7 mouse cellular contexts compared by ENCODE assay signal in the genomic region with DNA sequence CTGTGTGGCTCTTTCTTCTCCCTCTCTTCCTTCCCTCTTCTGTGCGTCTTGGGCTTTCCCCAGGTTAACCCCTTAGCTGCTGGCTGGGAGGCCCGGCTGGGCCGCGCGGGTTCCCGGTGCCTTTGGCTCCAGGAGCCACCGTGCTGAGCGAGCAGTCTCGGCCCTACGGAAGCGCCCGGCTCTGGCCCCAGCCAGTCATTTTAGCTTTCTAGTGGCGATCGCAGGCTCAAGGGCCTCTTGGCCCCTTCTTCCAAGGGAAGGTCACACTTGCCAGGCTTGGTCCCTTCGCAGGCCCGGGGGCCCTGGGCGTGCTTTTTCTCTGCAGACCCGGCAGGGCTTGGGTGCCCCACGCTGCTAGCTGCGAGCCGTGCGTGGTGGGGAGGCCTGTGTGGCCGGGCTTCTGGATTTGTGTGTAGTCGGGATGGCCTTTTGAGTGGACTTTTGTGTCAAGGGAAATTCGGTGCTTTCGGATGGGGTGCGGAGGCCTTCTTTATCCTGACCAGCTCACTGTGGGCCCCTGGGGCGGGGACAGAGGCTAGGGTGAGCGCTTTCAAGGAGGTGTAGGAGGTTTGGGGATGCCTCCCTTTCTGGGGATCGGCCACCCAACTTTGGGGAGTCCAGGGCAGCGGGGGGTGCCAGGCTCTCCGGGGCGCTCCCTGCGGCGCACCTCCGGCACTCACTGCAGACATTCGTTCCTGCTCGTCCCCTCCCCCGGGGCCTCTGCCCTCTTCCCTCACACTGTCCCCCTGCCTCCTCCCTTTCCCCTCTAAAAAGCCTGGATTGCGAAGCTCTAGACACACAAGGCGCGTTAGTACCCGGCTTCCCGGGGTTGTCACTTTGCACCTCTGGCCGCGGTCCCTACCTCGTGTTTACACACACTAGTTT. TPM values are rescaled to one million over a fixed set of nuclear protein-coding genes. Genes with fewer than 3 reads are reported as not detected.
DNase-seq lines count a peak whose midpoint lies in the region; ATAC-seq and TF ChIP-seq lines count a peak whose summit lies in the region.

No protein-coding gene starts in this region.

- peak overlapping the region; percentile 55 for H3K4me2 ChIP-seq in hindbrain, embryonic 15.5 days
- H3K4me2 ChIP-seq in limb, embryonic 11.5 days (ENCODE audit: low read depth, severe bottlenecking) = peak overlapping the region; percentile 94
- H3K4me2 ChIP-seq in midbrain, embryonic 11.5 days = peak overlapping the region; percentile 75

- no peaks in the 10 kb centered on the region for H3K36me3 ChIP-seq in G1E (replicated peaks)
- no peaks in the 10 kb centered on the region for H3K36me3 ChIP-seq in hindbrain, embryonic 15.5 days
- no peaks in the 10 kb centered on the region for H3K36me3 ChIP-seq in limb, embryonic 11.5 days (ENCODE audit: control insufficient read depth, insufficient read depth, low read length)
- no peaks in the 10 kb centered on the region for H3K36me3 ChIP-seq in midbrain, embryonic 11.5 days (ENCODE audit: control insufficient read depth, insufficient read depth, low read length)
- no peaks in the 10 kb centered on the region for H3K36me3 ChIP-seq in splenic B cell, adult 2 months (ENCODE audit: control insufficient read depth, insufficient read depth, low read length, poor library complexity, severe bottlenecking)

- ATAC-seq in G1E (ENCODE audit: extremely low read depth, insufficient number of reproducible peaks, low FRiP score, poor library complexity, severe bottlenecking) = no peak
- peak; percentile 49 for ATAC-seq in hindbrain, embryonic 15.5 days (ENCODE audit: low FRiP score, low read depth)
- peak; percentile 47; the same call in 1 of the 2 replicates for ATAC-seq in limb, embryonic 11.5 days (ENCODE audit: insufficient number of reproducible peaks, low FRiP score, low TSS enrichment, low read depth)
- ATAC-seq in midbrain, embryonic 11.5 days (ENCODE audit: low FRiP score) = peak; percentile 55

- no peak for TF ChIP-seq CTCF in G1E (IDR thresholded peaks at IDR 0.05; ENCODE audit: low read depth, low read length)
- no peak for TF ChIP-seq CTCF in bone marrow, adult 2 months (IDR thresholded peaks at IDR 0.05; ENCODE audit: control insufficient read depth, insufficient read depth, low read length)

- no peak for TF ChIP-seq POLR2A in bone marrow, adult 2 months (IDR thresholded peaks at IDR 0.05; ENCODE audit: borderline replicate concordance, control insufficient read depth, low read depth, low read length)

- WGBS in bone marrow, adult 2 months = 1% methylated on average over 47 of the region's 47 CpGs
- under 1% methylated on average over 46 of the region's 47 CpGs for WGBS in hindbrain, embryonic 15.5 days
- under 1% methylated on average over 47 of the region's 47 CpGs for WGBS in limb, embryonic 11.5 days
- under 1% methylated on average over 47 of the region's 47 CpGs for WGBS in midbrain, embryonic 11.5 days

- H3K4me3 ChIP-seq in G1E (ENCODE audit: low read depth, low read length) = peak overlapping the region; percentile 64; the same call in 1 of the 2 replicates
- H3K4me3 ChIP-seq in bone marrow, adult 2 months (replicated peaks; ENCODE audit: control insufficient read depth, low read depth, low read length) = peak overlapping the region; percentile 55
- peak overlapping the region; percentile 44 for H3K4me3 ChIP-seq in hindbrain, embryonic 15.5 days
- peak overlapping the region; percentile 75 for H3K4me3 ChIP-seq in limb, embryonic 11.5 days (ENCODE audit: low read depth, low read length)
- peak overlapping the region; percentile 97 for H3K4me3 ChIP-seq in midbrain, embryonic 11.5 days (ENCODE audit: low read depth, low read length)

- peaks cover 5% of the 10 kb centered on the region for H3K9me3 ChIP-seq in G1E (replicated peaks)
- H3K9me3 ChIP-seq in hindbrain, embryonic 15.5 days = no peaks in the 10 kb centered on the region
- H3K9me3 ChIP-seq in limb, embryonic 11.5 days (ENCODE audit: control insufficient read depth, low read length) = no peaks in the 10 kb centered on the region
- no peaks in the 10 kb centered on the region for H3K9me3 ChIP-seq in midbrain, embryonic 11.5 days (ENCODE audit: control insufficient read depth, low read length)

- peak overlapping the region; percentile 48 for H3K9ac ChIP-seq in hindbrain, embryonic 15.5 days
- H3K9ac ChIP-seq in limb, embryonic 11.5 days (ENCODE audit: low read length) = peak overlapping the region; percentile 91
- H3K9ac ChIP-seq in midbrain, embryonic 11.5 days (ENCODE audit: low read length) = peak overlapping the region; percentile 96

- peak overlapping the region; percentile 39 for H3K27ac ChIP-seq in bone marrow, adult 2 months (ENCODE audit: control insufficient read depth, insufficient read depth, low read depth, low read length, poor library complexity)
- peak overlapping the region; percentile 82 for H3K27ac ChIP-seq in hindbrain, embryonic 15.5 days (replicated peaks)
- peak overlapping the region; percentile 99 for H3K27ac ChIP-seq in limb, embryonic 11.5 days (replicated peaks; ENCODE audit: low read depth, low read length)
- H3K27ac ChIP-seq in midbrain, embryonic 11.5 days (ENCODE audit: low read depth, low read length) = peak overlapping the region; percentile 99

- no peak for DNase-seq in G1E (ENCODE audit: low spot score)
- peak; percentile 66 for DNase-seq in gastrocnemius, adult 18-20 months (ENCODE audit: low spot score)
- DNase-seq in limb, embryonic 11.5 days (ENCODE audit: low spot score) = peak; percentile 84
- peak; percentile 98 for DNase-seq in midbrain, embryonic 11.5 days (ENCODE audit: low spot score, missing footprints)
- peak; percentile 44 for DNase-seq in splenic B cell, adult 2 months (ENCODE audit: low read depth, low spot score)

- H3K27me3 ChIP-seq in G1E (ENCODE audit: insufficient read depth, low read length) = peaks cover 43% of the 10 kb centered on the region
- peaks cover 34% of the 10 kb centered on the region for H3K27me3 ChIP-seq in hindbrain, embryonic 15.5 days
- no peaks in the 10 kb centered on the region for H3K27me3 ChIP-seq in limb, embryonic 11.5 days (ENCODE audit: control insufficient read depth, insufficient read depth, low read length)
- no peaks in the 10 kb centered on the region for H3K27me3 ChIP-seq in midbrain, embryonic 11.5 days (ENCODE audit: control insufficient read depth, insufficient read depth, low read length)
- H3K27me3 ChIP-seq in splenic B cell, adult 2 months (ENCODE audit: control insufficient read depth, insufficient read depth, low read length, poor library complexity, severe bottlenecking) = peaks cover 2% of the 10 kb centered on the region

- peaks cover 19% of the 10 kb centered on the region for H3K4me1 ChIP-seq in G1E (ENCODE audit: insufficient read depth, low read depth, low read length)
- no peaks in the 10 kb centered on the region; the same call in 1 of the 2 replicates for H3K4me1 ChIP-seq in bone marrow, adult 2 months (ENCODE audit: control insufficient read depth, insufficient read depth, low read length)
- H3K4me1 ChIP-seq in hindbrain, embryonic 15.5 days (replicated peaks) = peaks cover 49% of the 10 kb centered on the region
- peaks cover 49% of the 10 kb centered on the region for H3K4me1 ChIP-seq in limb, embryonic 11.5 days (ENCODE audit: control insufficient read depth, insufficient read depth, low read length)
- peaks cover 41% of the 10 kb centered on the region for H3K4me1 ChIP-seq in midbrain, embryonic 11.5 days (ENCODE audit: control insufficient read depth, insufficient read depth, low read length)

RNA-seq across cellular contexts. Expression of a gene that starts 2.2 kb away (rescaled TPM):
- total RNA-seq in G1E (2014; fragmentation: Nextera tagmentation) = 16.9 and 18.5 TPM in 2 replicates
- 1.2 and 2.3 TPM in 2 replicates for total RNA-seq in G1E (2017)
- 9.8 and 13.0 TPM in 2 replicates for polyA plus RNA-seq in G1E (2012)
- 9.7 and 10.5 TPM in 2 replicates for polyA plus RNA-seq in bone marrow, adult 2 months (2011; ENCODE audit: insufficient read depth, insufficient read length, low replicate concordance, missing spikeins)
- total RNA-seq in gastrocnemius, adult 18-20 months (2021) = 1 to 10 TPM; 6.9 to 7.8 TPM
- polyA plus RNA-seq in hindbrain, embryonic 15.5 days (2015; fragmentation: Nextera tagmentation; extraction: Ambion mirVana) = 31.9 and 97.2 TPM in 2 replicates
- polyA plus RNA-seq in limb, embryonic 11.5 days (2014; fragmentation: Nextera tagmentation; extraction: Ambion mirVana) = 225 and 233 TPM in 2 replicates
- polyA plus RNA-seq in midbrain, embryonic 11.5 days (2014; fragmentation: Nextera tagmentation; extraction: Ambion mirVana) = 379 and 401 TPM in 2 replicates

Comparison
In these comparisons a context has a peak if more than half of its experiments do, and no peak if none do; other contexts are left out.
1. H3K4me3 ChIP-seq: peak in every context shown above with its lines; median percentile 97 in midbrain, embryonic 11.5 days; 75 in limb, embryonic 11.5 days; 64 in G1E; 55 in bone marrow, adult 2 months; 44 in hindbrain, embryonic 15.5 days.
2. H3K27ac ChIP-seq: peak in every context shown above with its lines; median percentile 99 in limb, embryonic 11.5 days; 99 in midbrain, embryonic 11.5 days; 82 in hindbrain, embryonic 15.5 days; 39 in bone marrow, adult 2 months.